Mouse (Mus musculus): ENCODE measurements around the gene Rasa4. TPM values are rescaled to one million over a fixed set of nuclear protein-coding genes. Genes with fewer than 3 reads are reported as not detected.

Rasa4 gene
- total RNA-seq, 2 experiments from 2014 or later, result 24.8 to 43.2 TPM

- ATAC-seq (replicated peaks; ENCODE audit: poor library complexity, severe bottlenecking), result no peak
Observed at GRCm38 (mm10) chr5:136063920-136064319, 19.8 kb upstream of the Rasa4 start.

GRCm38 (mm10) chr5:136066404-136067148 lies 17.1 kb upstream of the Rasa4 start:
- peak; percentile 22; the same call in 1 of the 2 replicates for ATAC-seq (replicated peaks; ENCODE audit: poor library complexity, severe bottlenecking)

DNA sequence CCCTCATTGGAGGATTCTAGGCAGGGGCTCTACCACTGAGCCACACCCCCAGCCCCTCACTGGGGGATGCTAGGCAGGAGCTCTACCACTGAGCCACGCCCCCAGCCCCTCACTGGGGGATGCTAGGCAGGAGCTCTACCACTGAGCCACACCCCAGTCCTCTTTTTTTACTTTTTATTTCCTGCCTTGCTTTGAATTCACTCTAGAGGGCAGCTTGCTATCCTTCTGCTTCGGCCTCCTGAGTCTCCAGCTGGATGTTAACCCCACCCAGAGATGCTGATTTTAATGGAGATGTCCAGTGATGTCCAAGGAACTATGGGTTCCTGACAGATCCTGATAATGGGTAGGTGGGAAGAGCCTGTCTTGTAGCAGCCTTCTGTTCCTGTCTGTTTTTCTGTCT lies 14.3 kb upstream of the Rasa4 start:
- ATAC-seq (replicated peaks; ENCODE audit: poor library complexity, severe bottlenecking), result no peak

DNA sequence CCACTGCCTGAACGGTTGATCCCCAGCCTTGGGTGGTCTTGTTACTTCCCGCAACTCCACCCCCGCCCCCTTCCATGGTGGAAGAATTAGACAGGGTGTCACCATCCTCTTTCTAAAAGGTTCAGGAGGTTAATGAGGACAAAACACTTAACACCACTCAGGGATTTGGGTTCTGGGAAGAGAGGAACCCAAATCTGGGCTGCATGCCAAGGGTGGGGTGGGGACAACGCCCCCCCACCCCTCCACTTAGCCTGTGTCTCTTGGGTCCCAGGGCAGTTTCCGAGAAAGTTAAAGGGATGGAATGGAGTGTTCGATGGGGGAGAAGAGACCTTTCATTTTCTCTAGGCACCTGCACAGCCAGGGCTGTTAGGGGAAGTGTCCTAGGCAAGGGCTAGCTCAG lies 10.7 kb upstream of the Rasa4 start:
- no peak for ATAC-seq (replicated peaks; ENCODE audit: poor library complexity, severe bottlenecking)

GRCm38 (mm10) chr5:136073526-136073925 lies 10.2 kb upstream of the Rasa4 start:
- ATAC-seq (replicated peaks; ENCODE audit: poor library complexity, severe bottlenecking), result no peak

DNA sequence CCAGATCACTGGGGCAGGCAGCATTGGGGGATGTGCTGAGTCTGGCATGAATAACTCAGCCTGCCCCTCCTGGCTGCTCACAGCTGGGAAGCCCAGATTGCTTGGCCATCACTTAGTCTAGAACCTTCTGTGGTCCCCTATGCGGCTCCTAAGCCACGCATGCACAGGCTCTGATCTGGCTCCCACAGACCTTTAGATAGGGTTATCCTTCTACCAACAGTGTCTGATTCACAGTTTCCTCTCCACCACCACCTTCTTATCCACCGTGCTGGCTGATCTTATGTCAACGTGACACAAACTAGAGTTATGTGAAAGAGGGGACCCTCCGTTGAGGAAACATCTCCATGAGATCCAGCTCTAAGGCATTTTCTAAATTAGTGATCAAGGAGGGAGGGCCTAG lies 8.6 kb upstream of the Rasa4 start:
- no peak for ATAC-seq (replicated peaks; ENCODE audit: poor library complexity, severe bottlenecking)

GRCm38 (mm10) chr5:136076284-136076683 lies 7.4 kb upstream of the Rasa4 start:
- ATAC-seq (replicated peaks; ENCODE audit: poor library complexity, severe bottlenecking), result no peak; the same call in 1 of the 2 replicates

- ATAC-seq (replicated peaks; ENCODE audit: poor library complexity, severe bottlenecking), result peak; percentile 19; the same call in 1 of the 2 replicates
Observed at GRCm38 (mm10) chr5:136077001-136077550, 6.6 kb upstream of the Rasa4 start.

DNA sequence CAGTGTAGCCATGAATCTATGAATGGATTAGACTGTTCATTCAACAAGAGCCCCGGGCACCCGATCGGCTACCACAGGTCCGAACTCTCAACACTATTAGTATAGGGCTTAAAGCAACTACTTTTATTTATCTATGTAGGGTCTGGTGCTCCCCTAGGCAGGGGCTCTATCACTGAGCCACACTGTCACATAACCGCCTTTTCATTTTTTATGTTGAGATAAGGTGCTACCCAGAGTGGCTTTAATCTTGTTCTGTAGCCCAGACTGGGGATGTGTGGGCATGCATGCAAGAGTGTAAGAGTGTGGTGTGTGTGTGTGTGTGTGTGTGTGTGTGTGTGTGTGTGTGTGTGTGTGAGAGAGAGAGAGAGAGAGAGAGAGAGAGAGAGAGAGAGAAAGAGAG lies 5.6 kb upstream of the Rasa4 start:
- no peak for ATAC-seq (replicated peaks; ENCODE audit: poor library complexity, severe bottlenecking)

DNA sequence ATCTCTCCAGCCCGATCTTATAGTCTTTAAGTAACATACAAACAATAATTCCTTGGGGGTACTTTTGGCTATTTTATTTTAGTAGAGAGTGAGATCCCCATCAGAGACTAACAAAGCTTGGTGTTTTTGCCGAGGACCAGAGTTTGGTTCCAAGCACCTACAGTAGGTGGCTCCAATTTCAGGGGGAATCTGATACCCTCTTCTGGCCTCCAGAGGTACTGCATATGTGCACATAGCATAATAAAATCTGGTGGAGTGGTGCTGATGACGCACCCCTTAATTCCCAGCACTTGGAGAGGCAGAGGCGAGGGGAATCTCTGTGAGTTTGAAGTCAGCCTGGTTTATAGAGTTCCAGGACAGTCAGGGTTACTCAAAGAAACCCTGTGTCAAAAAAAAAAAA lies 1.4 kb upstream of the Rasa4 start:
- ATAC-seq (replicated peaks; ENCODE audit: poor library complexity, severe bottlenecking), result no peak

GRCm38 (mm10) chr5:136084144-136084881 lies 597 bp downstream of the Rasa4 start:
- ATAC-seq (replicated peaks; ENCODE audit: poor library complexity, severe bottlenecking), result peak; percentile 12

- ATAC-seq (replicated peaks; ENCODE audit: poor library complexity, severe bottlenecking), result peak; percentile 35
Observed at GRCm38 (mm10) chr5:136084891-136085651, 1.4 kb downstream of the Rasa4 start.

GRCm38 (mm10) chr5:136086290-136086689 lies 2.6 kb downstream of the Rasa4 start:
- no peak for ATAC-seq (replicated peaks; ENCODE audit: poor library complexity, severe bottlenecking)

DNA sequence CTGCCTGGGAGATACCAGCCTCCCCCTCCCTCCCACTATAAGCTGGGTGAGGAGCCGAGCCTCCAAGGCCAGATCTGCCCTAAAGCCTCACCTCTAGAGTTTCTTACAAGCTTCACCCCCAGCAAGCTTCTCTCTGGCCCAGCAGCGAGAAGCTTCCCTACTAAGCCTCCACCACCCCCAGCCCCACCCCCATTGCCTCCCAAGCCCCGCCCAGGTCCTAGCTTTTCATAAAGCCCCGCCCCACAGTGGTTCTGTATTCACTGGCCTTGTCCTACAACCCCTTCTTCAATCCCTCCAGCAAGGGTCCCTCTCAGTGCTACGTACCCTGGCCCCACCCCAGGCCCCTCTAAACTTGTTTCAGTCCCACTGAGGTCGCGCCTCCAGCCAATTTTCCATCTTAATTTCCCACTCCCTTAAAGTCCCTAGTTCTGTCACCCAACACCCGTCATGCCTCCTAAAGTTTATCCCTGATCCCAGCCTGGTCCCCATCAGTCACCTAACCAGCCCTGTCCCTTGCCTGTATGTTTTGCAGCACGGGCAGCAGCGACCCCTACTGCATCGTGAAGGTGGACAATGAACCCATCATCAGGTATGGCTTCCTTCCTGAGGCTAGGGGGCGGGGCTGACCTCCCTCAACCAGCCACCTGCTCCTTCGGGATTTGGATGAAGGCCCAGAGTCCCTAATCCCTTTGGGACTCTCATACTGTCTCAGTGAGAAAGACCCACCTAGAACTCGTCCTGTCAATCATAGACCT lies 5.3 kb downstream of the Rasa4 start:
- no peak for ATAC-seq (replicated peaks; ENCODE audit: poor library complexity, severe bottlenecking)

DNA sequence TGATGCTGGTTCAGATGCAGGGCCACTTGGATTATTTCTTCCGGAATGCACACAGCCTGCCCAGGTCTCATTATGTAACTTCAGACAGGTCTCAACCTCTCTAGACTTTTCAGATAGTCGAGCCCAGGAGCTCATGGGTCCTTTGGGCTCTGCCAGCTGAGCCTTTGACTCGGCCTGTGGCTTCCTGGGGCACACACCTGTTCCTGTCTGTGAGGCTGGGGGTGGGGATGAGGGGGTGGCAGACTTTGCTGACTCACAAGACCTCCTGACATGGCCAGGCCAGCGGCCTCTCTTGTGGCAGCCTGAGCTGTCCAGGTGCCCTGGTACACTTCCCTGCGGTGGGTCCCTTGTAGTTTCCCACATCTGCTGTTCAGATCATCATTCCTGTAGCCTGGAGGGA lies 8.2 kb downstream of the Rasa4 start:
- no peak for ATAC-seq (replicated peaks; ENCODE audit: poor library complexity, severe bottlenecking)

- ATAC-seq (replicated peaks; ENCODE audit: poor library complexity, severe bottlenecking), result peak; percentile 73
Observed at GRCm38 (mm10) chr5:136094249-136095010, 10.7 kb downstream of the Rasa4 start.

GRCm38 (mm10) chr5:136095089-136095488 lies 11.4 kb downstream of the Rasa4 start:
- ATAC-seq (replicated peaks; ENCODE audit: poor library complexity, severe bottlenecking), result no peak

- ATAC-seq (replicated peaks; ENCODE audit: poor library complexity, severe bottlenecking), result no peak
Observed at GRCm38 (mm10) chr5:136098536-136098935, 14.8 kb downstream of the Rasa4 start.

DNA sequence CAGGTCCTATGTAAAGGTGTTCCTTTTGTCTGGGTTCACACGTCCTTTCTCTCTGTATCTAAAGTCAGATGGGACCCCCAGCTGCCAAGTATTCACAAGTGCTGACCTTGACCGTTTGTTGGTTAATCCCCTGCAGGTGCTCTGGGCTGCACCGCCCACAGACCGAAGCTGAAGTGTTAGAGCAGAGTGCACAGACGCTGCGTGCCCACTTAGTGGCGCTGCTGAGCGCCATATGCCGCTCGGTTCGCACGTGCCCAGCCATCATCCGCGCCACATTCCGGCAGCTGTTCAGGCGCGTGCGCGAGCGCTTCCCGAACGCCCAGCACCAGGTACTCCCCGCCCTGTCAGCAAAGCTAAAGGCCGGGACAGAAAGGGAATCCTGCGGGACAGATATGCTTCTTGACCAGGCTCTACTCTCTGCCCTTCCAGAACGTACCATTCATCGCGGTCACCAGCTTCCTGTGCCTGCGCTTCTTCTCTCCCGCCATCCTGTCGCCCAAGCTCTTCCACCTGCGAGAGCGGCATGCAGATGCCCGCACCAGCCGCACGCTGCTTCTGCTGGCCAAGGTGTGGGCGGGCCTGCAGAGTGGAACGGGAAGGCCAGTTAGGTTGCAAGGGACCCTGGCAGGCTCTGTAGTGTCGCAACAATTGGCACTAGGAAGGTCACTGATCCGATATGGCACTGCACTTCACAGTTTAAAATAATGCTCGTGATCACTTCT lies 18.5 kb downstream of the Rasa4 start:
- peak; percentile 94 for ATAC-seq (replicated peaks; ENCODE audit: poor library complexity, severe bottlenecking)

Measured in granulocyte monocyte progenitor cell, adult 5-6 weeks (primary cell).